Mouse (Mus musculus) erythroblast, embryonic 14.5 days (primary cell): ENCODE measurements around the gene Hdac2.

Experiments used
- GATA1 ChIP-seq: IDR thresholded peaks from 2 replicates; pipeline ENCODE4 v1.6.1; 2012; ENCODE audit warnings: low read length, inconsistent platforms, mixed read lengths
- TAL1 ChIP-seq: IDR thresholded peaks from 3 replicates; pipeline ENCODE4 v1.6.1; 2012; ENCODE audit warnings: low read length, inconsistent platforms, mixed read lengths

- no peak for TF ChIP-seq GATA1
- no peak for TF ChIP-seq TAL1
Observed at GRCm38 (mm10) chr10:36974086-36974675, at the start of gene Hdac2.
